Mouse (Mus musculus): ENCODE data around the gene Ncoa4.

DNA sequence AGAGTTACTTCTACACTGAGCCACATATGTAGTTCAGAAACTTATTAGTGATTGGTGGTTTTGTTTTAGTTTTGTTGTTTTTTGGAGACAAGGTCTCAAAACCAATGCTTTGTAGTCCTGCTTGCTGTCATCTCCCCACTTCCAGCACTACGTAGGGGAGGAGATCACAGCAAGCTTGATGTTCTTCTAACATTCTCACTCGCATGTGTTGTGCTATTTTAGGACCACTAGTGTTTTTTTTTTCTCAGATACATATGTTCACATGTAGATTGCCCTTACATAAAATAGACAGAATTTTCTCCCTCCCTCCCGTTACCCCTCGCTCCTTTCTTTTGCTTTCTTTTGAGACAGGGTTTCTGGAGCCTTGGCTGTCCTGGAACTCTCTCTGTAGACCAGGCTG, 10.5 kb downstream of the Ncoa4 start:
- TF ChIP-seq POLR2A (IDR thresholded peaks at IDR 0.05; ENCODE audit: control insufficient read depth in 1 of 2, insufficient read depth in 1 of 2, low read depth in 1 of 2, low read length in 2 of 2, poor library complexity in 1 of 2): no peak
- TF ChIP-seq CTCF (IDR thresholded peaks at IDR 0.05 in 2 of 3, conservative IDR thresholded peaks at IDR 0.05 in 1 of 3; ENCODE audit: control insufficient read depth in 1 of 3, insufficient read depth in 1 of 3, low read depth in 2 of 3, low read length in 3 of 3, poor library complexity in 1 of 3, severe bottlenecking in 1 of 3): no peak
- TF ChIP-seq TCF12 (IDR thresholded peaks at IDR 0.05; ENCODE audit: low read depth, low read length): no peak
- TF ChIP-seq MAZ (IDR thresholded peaks at IDR 0.05; ENCODE audit: low read depth, low read length): no peak
- no peak for TF ChIP-seq ELF1 (IDR thresholded peaks at IDR 0.05; ENCODE audit: low read depth, low read length)
- no peak for TF ChIP-seq KAT2A (conservative IDR thresholded peaks at IDR 0.05; ENCODE audit: low read depth, low read length)

Data from MEL (cell line).